Mouse (Mus musculus) lung, embryonic 14.5 days (tissue): ENCODE measurements around the gene Rpap1. TPM values are rescaled to one million over a fixed set of nuclear protein-coding genes. Genes with fewer than 3 reads are reported as not detected.

Experiments
- ATAC-seq: fragments of 200-750 bp; cut with Nextera tagmentation; 2 replicates; pipeline ENCODE4 v1.8.0; 2017; ENCODE audit warnings: mild to moderate bottlenecking, moderate TSS enrichment, moderate library complexity; ENCODE audit not compliant: insufficient read depth
- DNase-seq: peaks from one replicate; pipeline ENCODE4 v3.0.0-alpha.2; 2015
- H3K27ac ChIP-seq: fragments of 300-500 bp; sonication (generic); 2 replicates; pipeline ENCODE4 v1.5.1; 2014; ENCODE audit warnings: low read depth, mild to moderate bottlenecking, moderate library complexity
- H3K27me3 ChIP-seq: fragments of 300-500 bp; sonication (generic); 2 replicates; pipeline ENCODE4 v1.6.1; 2014; ENCODE audit warnings: low read length, control low read depth; ENCODE audit not compliant: insufficient read depth
- H3K36me3 ChIP-seq: fragments of 300-500 bp; sonication (generic); 2 replicates; pipeline ENCODE4 v1.6.1; 2014; ENCODE audit warnings: control low read depth; ENCODE audit not compliant: insufficient read depth
- H3K4me1 ChIP-seq: fragments of 300-500 bp; sonication (generic); 2 replicates; pipeline ENCODE4 v1.6.1; 2014; ENCODE audit warnings: antibody characterized with exemption, control low read depth; ENCODE audit not compliant: insufficient read depth
- H3K4me2 ChIP-seq: fragments of 300-500 bp; sonication (generic); 2 replicates; pipeline ENCODE4 v1.6.1; 2014; ENCODE audit warnings: mild to moderate bottlenecking
- H3K4me3 ChIP-seq: fragments of 300-500 bp; sonication (generic); 2 replicates; pipeline ENCODE4 v1.5.1; 2014; ENCODE audit warnings: low read depth, low read length
- H3K9ac ChIP-seq: fragments of 300-500 bp; sonication (generic); 2 replicates; pipeline ENCODE4 v1.6.1; 2014
- H3K9me3 ChIP-seq: fragments of 300-500 bp; sonication (generic); 2 replicates; pipeline ENCODE4 v1.6.1; 2016; ENCODE audit warnings: low read depth, low read length, control low read depth
- CTCF ChIP-seq: IDR thresholded peaks from 2 replicates; pipeline ENCODE4 v1.5.1; 2016; ENCODE audit warnings: antibody characterized with exemption, low read depth
- WGBS: fragments of 180-500 bp; shearing (Covaris S2); extraction: QIAGEN DNeasy Blood & Tissue Kit; methylation state at CpG from one replicate; pipeline ENCODE4 v1.1.7; 2014; 5-methylcytosine and 5-hydroxymethylcytosine counted together
- polyA plus RNA-seq: library from polyadenylated mRNA; unstranded; fragments of >200 nt; fragmentation: Nextera tagmentation; extraction: Ambion mirVana; gene quantifications from 2 replicates; pipeline ENCODE4 v1.2.1, GENCODE M21; 2014

Rpap1 gene
- polyA plus RNA-seq, 1 experiment from 2014 or later = 34.2 TPM

GRCm38 (mm10) chr2:119804275-119804628 is 16.9 kb upstream of the Rpap1 start:
- H3K4me2 ChIP-seq = no peak overlapping the region
- no peaks in the 10 kb centered on the region for H3K27me3 ChIP-seq
- H3K4me3 ChIP-seq = no peak overlapping the region
- H3K27ac ChIP-seq = no peak overlapping the region
- ATAC-seq (no peak), DNase-seq (no peak)
- 65% methylated on average over 5 of the region's 5 CpGs for whole genome bisulfite sequencing
- no peak overlapping the region for H3K9ac ChIP-seq
- no peak for TF ChIP-seq CTCF
- H3K4me1 ChIP-seq = 0 out of 2 replicates have a peak, but pooled peaks cover 8% of the 10 kb centered on the region
- H3K9me3 ChIP-seq = no peaks in the 10 kb centered on the region
- peaks cover 34% of the 10 kb centered on the region for H3K36me3 ChIP-seq

GRCm38 (mm10) chr2:119803618-119804274 is 16.4 kb upstream of the Rpap1 start:
- Histone ChIP-seq H3K9ac (no peak overlapping the region), H3K4me3 (no peak overlapping the region), H3K9me3 (no peaks in the 10 kb centered on the region), H3K36me3 (peaks cover 30% of the 10 kb centered on the region), H3K4me2 (no peak overlapping the region), H3K27ac (no peak overlapping the region), H3K27me3 (no peaks in the 10 kb centered on the region), H3K4me1 (0 out of 2 replicates have a peak, but pooled peaks cover 8% of the 10 kb centered on the region)
- TF ChIP-seq CTCF = no peak
- WGBS = 52% methylated on average over 6 of the region's 6 CpGs
- DNase-seq (no peak), ATAC-seq (no peak)

- Histone ChIP-seq H3K27ac (peak overlapping the region; percentile 33; the same call in 1 of the 2 replicates), H3K9me3 (no peaks in the 10 kb centered on the region), H3K27me3 (no peaks in the 10 kb centered on the region), H3K4me3 (no peak overlapping the region), H3K36me3 (peaks cover 27% of the 10 kb centered on the region), H3K4me1 (0 out of 2 replicates have a peak, but pooled peaks cover 8% of the 10 kb centered on the region), H3K9ac (no peak overlapping the region), H3K4me2 (0 out of 2 replicates have a peak overlapping the region, but pooled peaks have one; percentile 8)
- TF ChIP-seq CTCF = no peak
- ATAC-seq (peak; percentile 12; the same call in 1 of the 2 replicates), DNase-seq (peak; percentile 44)
- WGBS = 62% methylated on average over 10 of the region's 10 CpGs
These were observed 15.7 kb upstream of the Rpap1 start for GRCm38 (mm10) chr2:119802767-119803617.

GRCm38 (mm10) chr2:119800876-119801846 is 13.8 kb upstream of the Rpap1 start:
- Histone ChIP-seq H3K9ac (peak overlapping the region; percentile 78), H3K9me3 (no peaks in the 10 kb centered on the region), H3K27ac (no peak overlapping the region), H3K4me2 (peak overlapping the region; percentile 95), H3K4me3 (peak overlapping the region; percentile 84), H3K27me3 (no peaks in the 10 kb centered on the region), H3K36me3 (peaks cover 27% of the 10 kb centered on the region), H3K4me1 (0 out of 2 replicates have a peak, but pooled peaks cover 8% of the 10 kb centered on the region)
- DNase-seq (no peak), ATAC-seq (no peak)
- no peak for TF ChIP-seq CTCF
- WGBS = 54% methylated on average over 15 of the region's 15 CpGs

GRCm38 (mm10) chr2:119799961-119800550 is 12.7 kb upstream of the Rpap1 start:
- H3K9ac ChIP-seq = peak overlapping the region; percentile 78
- under 1% methylated on average over 25 of the region's 27 CpGs for WGBS
- H3K36me3 ChIP-seq = peaks cover 20% of the 10 kb centered on the region
- peak overlapping the region; percentile 18; the same call in 1 of the 2 replicates for H3K27ac ChIP-seq
- 0 out of 2 replicates have a peak, but pooled peaks cover 8% of the 10 kb centered on the region for H3K4me1 ChIP-seq
- DNase-seq (peak; percentile 34), ATAC-seq (no peak; the same call in 1 of the 2 replicates)
- H3K9me3 ChIP-seq = no peaks in the 10 kb centered on the region
- no peaks in the 10 kb centered on the region for H3K27me3 ChIP-seq
- peak overlapping the region; percentile 95 for H3K4me2 ChIP-seq
- peak overlapping the region; percentile 84 for H3K4me3 ChIP-seq
- TF ChIP-seq CTCF = no peak

GRCm38 (mm10) chr2:119799181-119799960 is 12.0 kb upstream of the Rpap1 start:
- H3K36me3 ChIP-seq = peaks cover 13% of the 10 kb centered on the region
- no peak for TF ChIP-seq CTCF
- 0 out of 2 replicates have a peak, but pooled peaks cover 8% of the 10 kb centered on the region for H3K4me1 ChIP-seq
- peak overlapping the region; percentile 84 for H3K4me3 ChIP-seq
- peak overlapping the region; percentile 18; the same call in 1 of the 2 replicates for H3K27ac ChIP-seq
- under 1% methylated on average over 51 of the region's 89 CpGs for WGBS
- H3K9me3 ChIP-seq = no peaks in the 10 kb centered on the region
- peak overlapping the region; percentile 95 for H3K4me2 ChIP-seq
- DNase-seq (peak; percentile 62), ATAC-seq (peak; percentile 79)
- H3K27me3 ChIP-seq = no peaks in the 10 kb centered on the region
- H3K9ac ChIP-seq = peak overlapping the region; percentile 78
